Mouse (Mus musculus) gastrocnemius, postnatal 10 days (tissue): ENCODE data around the gene Erc1. TPM values are rescaled to one million over a fixed set of nuclear protein-coding genes. Genes with fewer than 3 reads are reported as not detected.

Experiments
- DNase-seq: peaks from one replicate; pipeline ENCODE4 v3.0.0; 2021; ENCODE audit warnings: mixed read lengths
- total RNA-seq, 2 experiments: library from RNA; stranded (reverse); gene quantifications; 2 replicates each; pipeline ENCODE4 v1.2.3; 2021

The Erc1 gene
- total RNA-seq, 2 experiments from 2014 or later = 22.7 to 26.7 TPM

GRCm38 (mm10) chr6:119808726-119809505 is 39.1 kb downstream of the Erc1 start:
- no peak for DNase-seq

- no peak for DNase-seq
Observed at GRCm38 (mm10) chr6:119803239-119803638, 44.7 kb downstream of the Erc1 start.

GRCm38 (mm10) chr6:119796911-119797486 is 51.0 kb downstream of the Erc1 start:
- no peak for DNase-seq

GRCm38 (mm10) chr6:119796291-119796690 is 51.7 kb downstream of the Erc1 start:
- no peak for DNase-seq

GRCm38 (mm10) chr6:119792562-119792961 is 55.4 kb downstream of the Erc1 start:
- peak; percentile 58 for DNase-seq

- DNase-seq = no peak
Observed at GRCm38 (mm10) chr6:119782416-119782815, 65.6 kb downstream of the Erc1 start.

- no peak for DNase-seq
Observed at GRCm38 (mm10) chr6:119781109-119781508, 66.9 kb downstream of the Erc1 start.

GRCm38 (mm10) chr6:119768778-119769177 is 79.2 kb downstream of the Erc1 start:
- DNase-seq = no peak

GRCm38 (mm10) chr6:119764355-119764754 is 83.6 kb downstream of the Erc1 start:
- no peak for DNase-seq

- no peak for DNase-seq
Observed at GRCm38 (mm10) chr6:119759866-119760265, 88.1 kb downstream of the Erc1 start.

GRCm38 (mm10) chr6:119758490-119758889 is 89.5 kb downstream of the Erc1 start:
- no peak for DNase-seq

- DNase-seq = no peak
Observed at GRCm38 (mm10) chr6:119757796-119758195, 90.2 kb downstream of the Erc1 start.

GRCm38 (mm10) chr6:119755866-119756265 is 92.1 kb downstream of the Erc1 start:
- no peak for DNase-seq

GRCm38 (mm10) chr6:119749093-119749635 is 98.8 kb downstream of the Erc1 start:
- DNase-seq = no peak

GRCm38 (mm10) chr6:119741861-119742260 is 106.1 kb downstream of the Erc1 start:
- no peak for DNase-seq

- no peak for DNase-seq
Observed at GRCm38 (mm10) chr6:119740541-119740940, 107.4 kb downstream of the Erc1 start.

- DNase-seq = no peak
Observed at GRCm38 (mm10) chr6:119738638-119739375, 109.2 kb downstream of the Erc1 start.

- no peak for DNase-seq
Observed at GRCm38 (mm10) chr6:119737716-119738115, 110.3 kb downstream of the Erc1 start.

GRCm38 (mm10) chr6:119735937-119736336 is 112.0 kb downstream of the Erc1 start:
- DNase-seq = no peak

- DNase-seq = no peak
Observed at GRCm38 (mm10) chr6:119731155-119731554, 116.8 kb downstream of the Erc1 start.

- no peak for DNase-seq
Observed at GRCm38 (mm10) chr6:119715234-119715633, 132.7 kb downstream of the Erc1 start.

GRCm38 (mm10) chr6:119713961-119714360 is 134.0 kb downstream of the Erc1 start:
- no peak for DNase-seq

GRCm38 (mm10) chr6:119712486-119712885 is 135.5 kb downstream of the Erc1 start:
- DNase-seq = no peak
